Comparison of ENCODE assay signal across 18 mouse cellular contexts in genomic region chr1:135011912-135012311, GRCm38 (mm10).
"Had no signal": no experiment of that assay in that cellular context is flagged by ENCODE, and none has a peak within 500 bp of the region (broad histone marks: within the 10 kb centered on the region; RNA-seq: fewer than 3 reads in every experiment).

No protein-coding gene starts in this region.

- H3K4me2 ChIP-seq: limb, embryonic 12.5 days; limb, embryonic 15.5 days; liver, embryonic 11.5 days; lung, embryonic 15.5 days; midbrain, embryonic 11.5 days had no signal

- ATAC-seq: liver, postnatal 0 days had no signal

- H3K27ac ChIP-seq: kidney, postnatal 0 days; limb, embryonic 12.5 days; limb, embryonic 15.5 days; liver, embryonic 14.5 days; lung, embryonic 15.5 days; stomach, postnatal 0 days had no signal

- DNase-seq: kidney, postnatal 25 days; left cerebral cortex, postnatal 4 days; liver, postnatal 0 days; lung, postnatal 10 days; lung, postnatal 36 days; midbrain, embryonic 14.5 days; right cerebral cortex, adult 18-20 months; right cerebral cortex, postnatal 14 days; right cerebral cortex, postnatal 4 days; thymus, postnatal 36 days had no signal

- H3K9ac ChIP-seq: limb, embryonic 12.5 days; limb, embryonic 15.5 days; liver, embryonic 14.5 days; liver, postnatal 0 days; lung, embryonic 15.5 days had no signal

- H3K27me3 ChIP-seq: lung, embryonic 15.5 days had no signal

- H3K4me3 ChIP-seq: limb, embryonic 12.5 days; limb, embryonic 15.5 days; lung, embryonic 15.5 days had no signal

- H3K9me3 ChIP-seq: limb, embryonic 12.5 days; limb, embryonic 15.5 days; lung, embryonic 15.5 days had no signal

- H3K36me3 ChIP-seq: limb, embryonic 12.5 days; limb, embryonic 15.5 days; lung, embryonic 15.5 days had no signal
